ENCODE assay signal across 7 mouse cellular contexts in genomic region chr7:105883588-105884336, GRCm38 (mm10).
DNase-seq lines count a peak whose midpoint lies in the region; ATAC-seq lines count a peak whose summit lies in the region.
"Not testable (repeated sequence)": the region's sequence is repeated elsewhere in the genome, so short reads cannot be mapped to it uniquely, and the experiment has no call there.

No protein-coding gene starts in this region.

- peak; percentile 71; the same call in 1 of the 2 replicates for ATAC-seq in forebrain, embryonic 11.5 days (replicated peaks; ENCODE audit: low FRiP score)
- ATAC-seq in granulocyte monocyte progenitor cell, adult 5-6 weeks (replicated peaks; ENCODE audit: poor library complexity, severe bottlenecking): peak; percentile 88
- ATAC-seq in hindbrain, embryonic 14.5 days (ENCODE audit: low FRiP score): peak; percentile 34; the same call in 1 of the 2 replicates
- ATAC-seq in intestine, embryonic 16.5 days: peak; percentile 55
- ATAC-seq in limb, embryonic 13.5 days (ENCODE audit: low FRiP score, low read depth): peak; percentile 59; the same call in 1 of the 2 replicates
- peak; percentile 69 for ATAC-seq in midbrain, embryonic 12.5 days (ENCODE audit: low FRiP score, low read depth)
- peak; percentile 87 for ATAC-seq in monocyte, adult 5-6 weeks (replicated peaks; ENCODE audit: insufficient number of reproducible peaks, low FRiP score, low TSS enrichment, poor library complexity, severe bottlenecking)

- not testable (repeated sequence) for H3K27me3 ChIP-seq in forebrain, embryonic 11.5 days (ENCODE audit: control insufficient read depth, insufficient read depth, low read length); hindbrain, embryonic 14.5 days (ENCODE audit: control insufficient read depth, insufficient read depth, low read length); intestine, embryonic 16.5 days (replicated peaks; ENCODE audit: control insufficient read depth, insufficient read depth, low read length); limb, embryonic 13.5 days; midbrain, embryonic 12.5 days

- H3K4me1 ChIP-seq in forebrain, embryonic 11.5 days (replicated peaks; ENCODE audit: control insufficient read depth, insufficient read depth, low read length); hindbrain, embryonic 14.5 days (replicated peaks; ENCODE audit: control insufficient read depth, insufficient read depth, low read length); intestine, embryonic 16.5 days (ENCODE audit: control insufficient read depth, insufficient read depth, low read length); limb, embryonic 13.5 days; midbrain, embryonic 12.5 days: not testable (repeated sequence)

- not testable (repeated sequence) for H3K9ac ChIP-seq in forebrain, embryonic 11.5 days (ENCODE audit: low read length); hindbrain, embryonic 14.5 days; intestine, embryonic 16.5 days (ENCODE audit: low read depth, low read length); limb, embryonic 13.5 days; midbrain, embryonic 12.5 days (replicated peaks)

- not testable (repeated sequence) for DNase-seq in forebrain, embryonic 11.5 days (ENCODE audit: low spot score); hindbrain, embryonic 14.5 days (ENCODE audit: low spot score)

- not testable (repeated sequence) for H3K27ac ChIP-seq in forebrain, embryonic 11.5 days (ENCODE audit: low read depth, low read length); hindbrain, embryonic 14.5 days; intestine, embryonic 16.5 days (ENCODE audit: low read length); limb, embryonic 13.5 days; midbrain, embryonic 12.5 days (replicated peaks)

- H3K36me3 ChIP-seq in forebrain, embryonic 11.5 days (ENCODE audit: control insufficient read depth, insufficient read depth, low read length); hindbrain, embryonic 14.5 days (replicated peaks; ENCODE audit: control insufficient read depth, insufficient read depth); intestine, embryonic 16.5 days (ENCODE audit: control insufficient read depth, insufficient read depth, low read length); limb, embryonic 13.5 days; midbrain, embryonic 12.5 days: not testable (repeated sequence)

- not testable (repeated sequence) for H3K9me3 ChIP-seq in forebrain, embryonic 11.5 days (ENCODE audit: control insufficient read depth, low read length); hindbrain, embryonic 14.5 days (ENCODE audit: control insufficient read depth, low read length); intestine, embryonic 16.5 days (ENCODE audit: control insufficient read depth, low read length); limb, embryonic 13.5 days; midbrain, embryonic 12.5 days

- not testable (repeated sequence) for H3K4me3 ChIP-seq in forebrain, embryonic 11.5 days (ENCODE audit: low read depth, low read length); hindbrain, embryonic 14.5 days (replicated peaks; ENCODE audit: low read length); intestine, embryonic 16.5 days (ENCODE audit: low read length); limb, embryonic 13.5 days; midbrain, embryonic 12.5 days

- not testable (repeated sequence) for H3K4me2 ChIP-seq in forebrain, embryonic 11.5 days (ENCODE audit: low read depth, low read length, severe bottlenecking); hindbrain, embryonic 14.5 days (replicated peaks); intestine, embryonic 16.5 days (ENCODE audit: low read depth, low read length); limb, embryonic 13.5 days (replicated peaks); midbrain, embryonic 12.5 days (replicated peaks)

- no CpG with 5 or more reads among the region's 2 CpGs for WGBS in forebrain, embryonic 11.5 days
- WGBS in hindbrain, embryonic 14.5 days: 100% methylated on average over 1 of the region's 2 CpGs
- WGBS in intestine, embryonic 16.5 days: no CpG with 5 or more reads among the region's 2 CpGs
- WGBS in limb, embryonic 13.5 days: 100% methylated on average over 1 of the region's 2 CpGs
- 100% methylated on average over 1 of the region's 2 CpGs for WGBS in midbrain, embryonic 12.5 days

Comparison
In these comparisons a context has a peak if more than half of its experiments do, and no peak if none do; other contexts are left out.
1. ATAC-seq: peak in every context shown above with its lines; median percentile 88 in granulocyte monocyte progenitor cell, adult 5-6 weeks; 87 in monocyte, adult 5-6 weeks; 71 in forebrain, embryonic 11.5 days; 69 in midbrain, embryonic 12.5 days; 59 in limb, embryonic 13.5 days; 55 in intestine, embryonic 16.5 days; 34 in hindbrain, embryonic 14.5 days.